Mouse (Mus musculus) heart, postnatal 0 days (tissue): Measurements from ENCODE around the gene Pomgnt1.

Experiments used
- CTCF ChIP-seq: IDR thresholded peaks from 2 replicates; pipeline ENCODE4 v1.5.1; 2016; ENCODE audit warnings: antibody characterized with exemption, control low read depth, low read depth
- EP300 ChIP-seq: IDR thresholded peaks from 2 replicates; pipeline ENCODE4 v1.6.1; 2016; ENCODE audit warnings: antibody characterized with exemption, low read depth

DNA sequence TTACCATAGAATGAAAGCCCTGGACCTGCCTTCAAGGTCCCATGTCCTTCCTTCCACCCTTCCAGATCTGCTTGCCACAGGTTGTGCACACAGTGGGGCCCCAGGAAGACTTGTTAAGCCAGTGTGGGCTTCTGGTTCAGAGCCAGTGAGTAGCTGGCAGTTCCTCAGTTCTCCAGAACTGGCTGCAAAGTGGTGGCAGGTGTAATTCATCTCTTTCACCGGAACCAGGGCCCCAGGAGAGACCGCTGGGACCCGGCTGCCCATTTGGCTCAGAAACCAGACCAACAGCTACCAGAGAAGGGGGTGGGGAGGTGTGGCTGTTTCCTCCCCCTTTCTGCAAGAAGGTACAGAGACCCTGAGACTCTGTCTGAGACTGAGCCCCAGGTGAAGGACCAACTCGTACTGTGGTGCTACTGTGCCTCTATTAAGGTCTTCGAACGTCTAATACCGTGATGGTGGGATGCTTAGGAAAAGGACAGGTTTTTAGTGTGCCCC, 19.7 kb downstream of the Pomgnt1 start:
- TF ChIP-seq CTCF (no peak), EP300 (no peak)
